Mouse (Mus musculus) skeletal muscle tissue, adult 2 months (tissue): ENCODE measurements around the gene Dnajc17.

Experiments used
- DNase-seq: peaks from one replicate; pipeline ENCODE4 v3.0.0-alpha.2; 2012; ENCODE audit warnings: low read depth, low spot score

The Dnajc17 gene

GRCm38 (mm10) chr2:119163135-119163534 is 45.5 kb downstream of the Dnajc17 start:
- no peak for DNase-seq

- no peak for DNase-seq
Observed at GRCm38 (mm10) chr2:119161247-119161646, 47.3 kb downstream of the Dnajc17 start.

GRCm38 (mm10) chr2:119157836-119158235 is 50.8 kb downstream of the Dnajc17 start:
- DNase-seq, result no peak

- peak; percentile 84 for DNase-seq
Observed at GRCm38 (mm10) chr2:119156681-119157572, 51.7 kb downstream of the Dnajc17 start, which contains the start of gene Rmdn3. Rmdn3 (minus strand) TSS chr2:119157034.

- DNase-seq, result no peak
Observed at GRCm38 (mm10) chr2:119156081-119156680, 52.4 kb downstream of the Dnajc17 start.

GRCm38 (mm10) chr2:119155388-119155787 is 53.2 kb downstream of the Dnajc17 start:
- no peak for DNase-seq

GRCm38 (mm10) chr2:119154683-119155082 is 53.9 kb downstream of the Dnajc17 start:
- DNase-seq, result no peak

GRCm38 (mm10) chr2:119152255-119152654 is 56.3 kb downstream of the Dnajc17 start:
- no peak for DNase-seq

GRCm38 (mm10) chr2:119147775-119148174 is 60.8 kb downstream of the Dnajc17 start:
- no peak for DNase-seq

GRCm38 (mm10) chr2:119147160-119147678 is 61.4 kb downstream of the Dnajc17 start:
- no peak for DNase-seq

GRCm38 (mm10) chr2:119146435-119146834 is 62.2 kb downstream of the Dnajc17 start:
- DNase-seq, result no peak

GRCm38 (mm10) chr2:119145199-119145598 is 63.4 kb downstream of the Dnajc17 start:
- DNase-seq, result no peak

GRCm38 (mm10) chr2:119136346-119136898 is 72.2 kb downstream of the Dnajc17 start:
- no peak for DNase-seq
